ENCODE assay signal across 16 mouse cellular contexts in the genomic region with DNA sequence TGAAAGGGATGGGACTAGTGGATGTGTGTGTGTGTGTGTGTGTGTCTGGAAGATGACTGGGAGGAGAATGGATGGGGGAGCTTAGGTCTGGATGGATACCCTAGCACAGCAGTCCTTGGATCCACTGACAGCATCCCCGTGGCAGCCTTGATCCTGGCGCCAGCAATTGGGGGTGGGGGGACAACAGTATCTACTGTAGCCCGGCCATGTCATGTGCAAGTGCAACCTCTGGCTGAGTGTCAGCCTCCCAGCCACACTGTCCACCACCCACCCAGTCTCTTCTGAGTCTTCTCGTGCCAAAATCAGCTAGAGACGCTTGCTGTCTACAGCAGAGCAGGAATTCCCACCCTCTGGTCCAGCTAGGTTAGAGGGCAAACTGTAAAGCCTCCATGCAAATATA. TPM values are rescaled to one million over a fixed set of nuclear protein-coding genes. Genes with fewer than 3 reads are reported as not detected.
DNase-seq lines count a peak whose midpoint lies in the region; ATAC-seq and TF ChIP-seq lines count a peak whose summit lies in the region.
"Had no signal": no experiment of that assay in that cellular context is flagged by ENCODE, and none has a peak within 500 bp of the region (broad histone marks: within the 10 kb centered on the region; RNA-seq: fewer than 3 reads in every experiment).

No protein-coding gene starts in this region.

- H3K9ac ChIP-seq in hindbrain, embryonic 16.5 days (ENCODE audit: low read depth, low read length): no peak overlapping the region
- no peak overlapping the region for H3K9ac ChIP-seq in hindbrain, embryonic 14.5 days
- H3K9ac ChIP-seq in lung, embryonic 14.5 days: no peak overlapping the region
- H3K9ac ChIP-seq: embryonic facial prominence, embryonic 13.5 days; intestine, embryonic 15.5 days; liver, postnatal 0 days; midbrain, embryonic 12.5 days had no signal

- H3K9me3 ChIP-seq in hindbrain, embryonic 16.5 days (ENCODE audit: control insufficient read depth, low read length): no peaks in the 10 kb centered on the region
- no peaks in the 10 kb centered on the region for H3K9me3 ChIP-seq in hindbrain, embryonic 14.5 days (ENCODE audit: control insufficient read depth, low read length)
- no peaks in the 10 kb centered on the region for H3K9me3 ChIP-seq in lung, embryonic 14.5 days (ENCODE audit: low read depth, low read length)
- H3K9me3 ChIP-seq: embryonic facial prominence, embryonic 13.5 days; intestine, embryonic 15.5 days; midbrain, embryonic 12.5 days had no signal

- no peaks in the 10 kb centered on the region for H3K36me3 ChIP-seq in hindbrain, embryonic 16.5 days (ENCODE audit: control insufficient read depth, insufficient read depth, low read length)
- no peaks in the 10 kb centered on the region for H3K36me3 ChIP-seq in hindbrain, embryonic 14.5 days (replicated peaks; ENCODE audit: control insufficient read depth, insufficient read depth)
- no peaks in the 10 kb centered on the region for H3K36me3 ChIP-seq in lung, embryonic 14.5 days (ENCODE audit: insufficient read depth)
- no peaks in the 10 kb centered on the region; the same call in 1 of the 2 replicates for H3K36me3 ChIP-seq in testis, adult 2 months (ENCODE audit: control insufficient read depth, insufficient read depth, low read length)
- H3K36me3 ChIP-seq: embryonic facial prominence, embryonic 13.5 days; intestine, embryonic 15.5 days; midbrain, embryonic 12.5 days had no signal

- no peaks in the 10 kb centered on the region for H3K27me3 ChIP-seq in hindbrain, embryonic 16.5 days (replicated peaks; ENCODE audit: control insufficient read depth, insufficient read depth, low read length)
- H3K27me3 ChIP-seq in hindbrain, embryonic 14.5 days (ENCODE audit: control insufficient read depth, insufficient read depth, low read length): no peaks in the 10 kb centered on the region
- no peaks in the 10 kb centered on the region for H3K27me3 ChIP-seq in lung, embryonic 14.5 days (ENCODE audit: insufficient read depth, low read length)
- no peaks in the 10 kb centered on the region for H3K27me3 ChIP-seq in testis, adult 2 months (ENCODE audit: control insufficient read depth, insufficient read depth, low read length)
- H3K27me3 ChIP-seq: intestine, embryonic 15.5 days; midbrain, embryonic 12.5 days had no signal

- no peak overlapping the region for H3K4me2 ChIP-seq in hindbrain, embryonic 16.5 days (ENCODE audit: low read length)
- H3K4me2 ChIP-seq in hindbrain, embryonic 14.5 days (replicated peaks): no peak overlapping the region
- H3K4me2 ChIP-seq in lung, embryonic 14.5 days: no peak overlapping the region
- H3K4me2 ChIP-seq: embryonic facial prominence, embryonic 13.5 days; intestine, embryonic 15.5 days; midbrain, embryonic 12.5 days had no signal

- H3K4me3 ChIP-seq in hindbrain, embryonic 16.5 days (ENCODE audit: low read length): no peak overlapping the region
- no peak overlapping the region for H3K4me3 ChIP-seq in hindbrain, embryonic 14.5 days (replicated peaks; ENCODE audit: low read length)
- H3K4me3 ChIP-seq in lung, embryonic 14.5 days (ENCODE audit: low read depth, low read length): no peak overlapping the region
- no peak overlapping the region for H3K4me3 ChIP-seq in lung, adult 2 months (replicated peaks; ENCODE audit: extremely low read depth, low read depth, low read length)
- no peak overlapping the region for H3K4me3 ChIP-seq in testis, adult 2 months (ENCODE audit: control insufficient read depth, low read depth, low read length)
- H3K4me3 ChIP-seq: embryonic facial prominence, embryonic 13.5 days; intestine, embryonic 15.5 days; midbrain, embryonic 12.5 days had no signal

- no peak for TF ChIP-seq CTCF in lung, embryonic 14.5 days (IDR thresholded peaks at IDR 0.05; ENCODE audit: low read depth)
- no peak for TF ChIP-seq CTCF in lung, adult 2 months (IDR thresholded peaks at IDR 0.05; ENCODE audit: insufficient read depth, low read length)
- TF ChIP-seq CTCF in testis, adult 2 months (IDR thresholded peaks at IDR 0.05; ENCODE audit: control insufficient read depth, insufficient read depth, insufficient replicate concordance, low read depth, low read length): no peak

- 40% methylated on average over 5 of the region's 5 CpGs for WGBS in hindbrain, embryonic 16.5 days
- WGBS in hindbrain, embryonic 14.5 days: 63% methylated on average over 5 of the region's 5 CpGs
- 46% methylated on average over 5 of the region's 5 CpGs for WGBS in lung, embryonic 14.5 days
- 50% methylated on average over 5 of the region's 5 CpGs for WGBS in lung, adult 2 months

- peaks cover 2% of the 10 kb centered on the region; the same call in 1 of the 2 replicates for H3K4me1 ChIP-seq in hindbrain, embryonic 16.5 days (ENCODE audit: control insufficient read depth, insufficient read depth, low read depth, low read length)
- no peaks in the 10 kb centered on the region for H3K4me1 ChIP-seq in hindbrain, embryonic 14.5 days (replicated peaks; ENCODE audit: control insufficient read depth, insufficient read depth, low read length)
- H3K4me1 ChIP-seq in lung, embryonic 14.5 days (ENCODE audit: insufficient read depth): no peaks in the 10 kb centered on the region
- H3K4me1 ChIP-seq in lung, adult 2 months (ENCODE audit: control insufficient read depth, insufficient read depth, low read length): no peaks in the 10 kb centered on the region
- H3K4me1 ChIP-seq in testis, adult 2 months (ENCODE audit: control insufficient read depth, insufficient read depth, low read length): peaks cover 18% of the 10 kb centered on the region
- H3K4me1 ChIP-seq: embryonic facial prominence, embryonic 13.5 days; intestine, embryonic 15.5 days had no signal

- no peak overlapping the region for H3K27ac ChIP-seq in hindbrain, embryonic 16.5 days (ENCODE audit: low read depth, low read length)
- H3K27ac ChIP-seq in hindbrain, embryonic 14.5 days: no peak overlapping the region
- no peak overlapping the region for H3K27ac ChIP-seq in lung, embryonic 14.5 days (ENCODE audit: low read depth)
- H3K27ac ChIP-seq in testis, adult 2 months (ENCODE audit: control insufficient read depth, insufficient read depth, low read depth, low read length): no peak overlapping the region; the same call in 1 of the 2 replicates
- H3K27ac ChIP-seq: embryonic facial prominence, embryonic 13.5 days; intestine, embryonic 15.5 days; midbrain, embryonic 12.5 days had no signal

- no peak for TF ChIP-seq POLR2A in lung, adult 2 months (IDR thresholded peaks at IDR 0.05; ENCODE audit: borderline replicate concordance, extremely low read depth, low read depth, low read length)
- peak; percentile 11; the same call in 1 of the 2 replicates for TF ChIP-seq POLR2A in testis, adult 2 months (IDR thresholded peaks at IDR 0.05; ENCODE audit: control insufficient read depth, low read depth, low read length)

- ATAC-seq in hindbrain, embryonic 16.5 days: peak; percentile 55; the same call in 1 of the 2 replicates
- ATAC-seq in hindbrain, embryonic 14.5 days (ENCODE audit: low FRiP score): no peak
- peak; percentile 71 for ATAC-seq in lung, embryonic 14.5 days (ENCODE audit: insufficient read depth)
- ATAC-seq in inflammation-experienced regulatory T-cells, adult 6 months: no peak
- ATAC-seq: intestine, embryonic 15.5 days; liver, postnatal 0 days had no signal

- DNase-seq in hindbrain, embryonic 14.5 days (ENCODE audit: low spot score): no peak
- DNase-seq in lung, embryonic 14.5 days: peak; percentile 59
- DNase-seq in lung, adult 2 months: no peak
- DNase-seq in testis, postnatal 10 days (ENCODE audit: low spot score): no peak
- DNase-seq: cerebellum, adult 9-10 months; gastrocnemius, postnatal 14 days; liver; liver, postnatal 0 days; thymus, postnatal 25 days had no signal

RNA-seq across cellular contexts. Expression of gene Elfn2, which starts 54.3 kb away (rescaled TPM):
- 11.6 and 13.3 TPM in 2 replicates for polyA plus RNA-seq in hindbrain, embryonic 16.5 days (2015; fragmentation: Nextera tagmentation; extraction: Ambion mirVana)
- 6.0 and 8.5 TPM in 2 replicates for polyA plus RNA-seq in hindbrain, embryonic 14.5 days (2014; fragmentation: Nextera tagmentation; extraction: Ambion mirVana)
- polyA plus RNA-seq in lung, embryonic 14.5 days (2014; fragmentation: Nextera tagmentation; extraction: Ambion mirVana): 0.03 and 0.08 TPM in 2 replicates
- 0.02 and 0.09 TPM in 2 replicates for polyA plus RNA-seq in lung, adult 2 months (2012; rRNA removed)
- polyA plus RNA-seq in testis, adult 2 months (2012; rRNA removed): 6.7 and 6.9 TPM in 2 replicates
- under 1 TPM in 1 of 3 experiments, not detected in 2; 0.05 TPM for polyA plus RNA-seq in inflammation-experienced regulatory T-cells, adult 6 months (2017; shearing (Covaris generic))
- polyA plus RNA-seq: liver, postnatal 0 days; stomach, embryonic 14.5 days had no signal

Comparison
In these comparisons a context has a peak if more than half of its experiments do, and no peak if none do; other contexts are left out.
1. ATAC-seq: peak in hindbrain, embryonic 16.5 days (single experiment) and lung, embryonic 14.5 days (single experiment); none in hindbrain, embryonic 14.5 days (single experiment) and inflammation-experienced regulatory T-cells, adult 6 months (single experiment).